Mouse (Mus musculus): ENCODE data around the gene Snx4.
"Not testable (repeated sequence)": the region's sequence is repeated elsewhere in the genome, so short reads cannot be mapped to it uniquely, and the experiment has no call there.

Gene Snx4

GRCm38 (mm10) chr16:33251194-33252051 lies at the start of gene Snx4:
Snx4 (plus strand) TSS chr16:33251442.
- peak; percentile 95 for DNase-seq (ENCODE audit: low spot score)

GRCm38 (mm10) chr16:33210812-33211211 lies 40.4 kb upstream of the Snx4 start:
- no peak for DNase-seq (ENCODE audit: low spot score)

GRCm38 (mm10) chr16:33216313-33217003 lies 34.8 kb upstream of the Snx4 start:
- DNase-seq (ENCODE audit: low spot score), result no peak

- DNase-seq (ENCODE audit: low spot score), result not testable (repeated sequence)
Measured at GRCm38 (mm10) chr16:33217553-33218085, 33.6 kb upstream of the Snx4 start.

- no peak for DNase-seq (ENCODE audit: low spot score)
Measured at GRCm38 (mm10) chr16:33222482-33222881, 28.8 kb upstream of the Snx4 start.

GRCm38 (mm10) chr16:33224381-33224780 lies 26.9 kb upstream of the Snx4 start:
- DNase-seq (ENCODE audit: low spot score), result no peak

- DNase-seq (ENCODE audit: low spot score), result no peak
Measured at GRCm38 (mm10) chr16:33234128-33234527, 17.1 kb upstream of the Snx4 start.

GRCm38 (mm10) chr16:33236151-33236550 lies 15.1 kb upstream of the Snx4 start:
- no peak for DNase-seq (ENCODE audit: low spot score)

- DNase-seq (ENCODE audit: low spot score), result no peak
Measured at GRCm38 (mm10) chr16:33239305-33239704, 11.9 kb upstream of the Snx4 start.

GRCm38 (mm10) chr16:33242046-33242445 lies 9.2 kb upstream of the Snx4 start:
- DNase-seq (ENCODE audit: low spot score), result no peak

GRCm38 (mm10) chr16:33244136-33244691 lies 7.0 kb upstream of the Snx4 start:
- DNase-seq (ENCODE audit: low spot score), result no peak

GRCm38 (mm10) chr16:33244933-33245470 lies 6.2 kb upstream of the Snx4 start:
- no peak for DNase-seq (ENCODE audit: low spot score)

GRCm38 (mm10) chr16:33246526-33246925 lies 4.7 kb upstream of the Snx4 start:
- DNase-seq (ENCODE audit: low spot score), result no peak

- DNase-seq (ENCODE audit: low spot score), result no peak
Measured at GRCm38 (mm10) chr16:33247006-33247405, 4.2 kb upstream of the Snx4 start.

- no peak for DNase-seq (ENCODE audit: low spot score)
Measured at GRCm38 (mm10) chr16:33250651-33251120, 556 bp upstream of the Snx4 start.

GRCm38 (mm10) chr16:33255601-33256000 lies 4.4 kb downstream of the Snx4 start:
- no peak for DNase-seq (ENCODE audit: low spot score)

GRCm38 (mm10) chr16:33258530-33258929 lies 7.3 kb downstream of the Snx4 start:
- no peak for DNase-seq (ENCODE audit: low spot score)

GRCm38 (mm10) chr16:33259824-33260223 lies 8.6 kb downstream of the Snx4 start:
- DNase-seq (ENCODE audit: low spot score), result no peak

GRCm38 (mm10) chr16:33260825-33261224 lies 9.6 kb downstream of the Snx4 start:
- DNase-seq (ENCODE audit: low spot score), result no peak

GRCm38 (mm10) chr16:33261584-33262061 lies 10.4 kb downstream of the Snx4 start:
- DNase-seq (ENCODE audit: low spot score), result no peak

GRCm38 (mm10) chr16:33262096-33262495 lies 10.9 kb downstream of the Snx4 start:
- DNase-seq (ENCODE audit: low spot score), result no peak

GRCm38 (mm10) chr16:33267616-33268253 lies 16.5 kb downstream of the Snx4 start:
- no peak for DNase-seq (ENCODE audit: low spot score)
